Mouse (Mus musculus): ENCODE measurements around the gene Pef1.

- TF ChIP-seq POLR2A (IDR thresholded peaks at IDR 0.05; ENCODE audit: borderline replicate concordance, extremely low read depth, low read depth, low read length) = no peak
- no peak for TF ChIP-seq CTCF (IDR thresholded peaks at IDR 0.05; ENCODE audit: insufficient read depth, low read length)
Measured at GRCm38 (mm10) chr4:130120752-130121151, 18.4 kb downstream of the Pef1 start.

Measured in lung, adult 2 months (tissue).